Mouse (Mus musculus): ENCODE measurements around the gene Lgals12. TPM values are rescaled to one million over a fixed set of nuclear protein-coding genes. Genes with fewer than 3 reads are reported as not detected.
A peak's percentile ranks its signal among the peaks of the same experiment; 100 is the strongest.

Gene Lgals12
- polyA plus RNA-seq, 1 experiment, result 0.35 TPM

- TF ChIP-seq CTCF (IDR thresholded peaks at IDR 0.05; ENCODE audit: extremely low read depth, insufficient read depth, insufficient read length, insufficient replicate concordance), result no peak
- Histone ChIP-seq H3K36me3 (ENCODE audit: control insufficient read depth, insufficient read depth, low read length) (no peaks in the 10 kb centered on the region), H3K4me1 (ENCODE audit: control insufficient read depth, insufficient read depth, insufficient read length) (peaks cover 10% of the 10 kb centered on the region; the same call in 1 of the 2 replicates), H3K4me3 (ENCODE audit: extremely low read depth, insufficient read depth, insufficient read length) (peak overlapping the region; percentile 71), H3K27ac (ENCODE audit: insufficient read depth, low read length) (peak overlapping the region; percentile 71), H3K27me3 (ENCODE audit: control insufficient read depth, insufficient read depth, low read length) (no peaks in the 10 kb centered on the region)
- 23% methylated on average over 4 of the region's 4 CpGs for WGBS
- DNase-seq (ENCODE audit: low read depth in 1 of 2, low spot score in 2 of 2), result no peak
Observed at GRCm38 (mm10) chr19:7558675-7559074, 48.3 kb downstream of the Lgals12 start.

GRCm38 (mm10) chr19:7557844-7558243 is 49.1 kb downstream of the Lgals12 start:
- Histone ChIP-seq H3K36me3 (ENCODE audit: control insufficient read depth, insufficient read depth, low read length) (no peaks in the 10 kb centered on the region), H3K4me3 (ENCODE audit: extremely low read depth, insufficient read depth, insufficient read length) (peak overlapping the region; percentile 71), H3K27me3 (ENCODE audit: control insufficient read depth, insufficient read depth, low read length) (no peaks in the 10 kb centered on the region), H3K27ac (ENCODE audit: insufficient read depth, low read length) (peak overlapping the region; percentile 71), H3K4me1 (ENCODE audit: control insufficient read depth, insufficient read depth, insufficient read length) (peaks cover 10% of the 10 kb centered on the region; the same call in 1 of the 2 replicates)
- no peak for TF ChIP-seq CTCF (IDR thresholded peaks at IDR 0.05; ENCODE audit: extremely low read depth, insufficient read depth, insufficient read length, insufficient replicate concordance)
- no peak for TF ChIP-seq POLR2A (IDR thresholded peaks at IDR 0.05; ENCODE audit: low read depth, low read length)
- WGBS, result 4% methylated on average over 4 of the region's 4 CpGs
- no peak for DNase-seq (ENCODE audit: low read depth in 1 of 2, low spot score in 2 of 2)

GRCm38 (mm10) chr19:7557328-7557822 is 49.6 kb downstream of the Lgals12 start, which contains the start of gene Pla2g16:
Gene Pla2g16 (plus strand): TSS chr19:7557459.
- DNase-seq (ENCODE audit: low read depth in 1 of 2, low spot score in 2 of 2), result peak; percentile 14 to 39
- Histone ChIP-seq H3K4me1 (ENCODE audit: control insufficient read depth, insufficient read depth, insufficient read length) (peaks cover 10% of the 10 kb centered on the region; the same call in 1 of the 2 replicates), H3K36me3 (ENCODE audit: control insufficient read depth, insufficient read depth, low read length) (no peaks in the 10 kb centered on the region), H3K27me3 (ENCODE audit: control insufficient read depth, insufficient read depth, low read length) (no peaks in the 10 kb centered on the region), H3K27ac (ENCODE audit: insufficient read depth, low read length) (peak within 1 kb of the TSS; percentile 71), H3K4me3 (ENCODE audit: extremely low read depth, insufficient read depth, insufficient read length) (peak within 1 kb of the TSS; percentile 71)
- TF ChIP-seq POLR2A (IDR thresholded peaks at IDR 0.05; ENCODE audit: low read depth, low read length) (peak; percentile 24; the same call in 1 of the 2 replicates), CTCF (IDR thresholded peaks at IDR 0.05; ENCODE audit: extremely low read depth, insufficient read depth, insufficient read length, insufficient replicate concordance) (no peak)
- 1% methylated on average over 27 of the region's 27 CpGs for WGBS

- WGBS, result 97% methylated on average over 1 of the region's 1 CpGs
- H3K4me3 ChIP-seq (ENCODE audit: extremely low read depth, insufficient read depth, insufficient read length), result no peak overlapping the region
- peaks cover 7% of the 10 kb centered on the region; the same call in 1 of the 2 replicates for H3K4me1 ChIP-seq (ENCODE audit: control insufficient read depth, insufficient read depth, insufficient read length)
- no peaks in the 10 kb centered on the region for H3K36me3 ChIP-seq (ENCODE audit: control insufficient read depth, insufficient read depth, low read length)
- no peak overlapping the region for H3K27ac ChIP-seq (ENCODE audit: insufficient read depth, low read length)
- no peak for DNase-seq (ENCODE audit: low read depth in 1 of 2, low spot score in 2 of 2)
- no peak for TF ChIP-seq POLR2A (IDR thresholded peaks at IDR 0.05; ENCODE audit: low read depth, low read length)
- no peak for TF ChIP-seq CTCF (IDR thresholded peaks at IDR 0.05; ENCODE audit: extremely low read depth, insufficient read depth, insufficient read length, insufficient replicate concordance)
- H3K27me3 ChIP-seq (ENCODE audit: control insufficient read depth, insufficient read depth, low read length), result no peaks in the 10 kb centered on the region
Observed at GRCm38 (mm10) chr19:7556641-7557040, 50.4 kb downstream of the Lgals12 start.

- H3K4me3 ChIP-seq (ENCODE audit: extremely low read depth, insufficient read depth, insufficient read length), result no peak overlapping the region
- H3K27ac ChIP-seq (ENCODE audit: insufficient read depth, low read length), result no peak overlapping the region
- no peaks in the 10 kb centered on the region for H3K27me3 ChIP-seq (ENCODE audit: control insufficient read depth, insufficient read depth, low read length)
- 83% methylated on average over 4 of the region's 4 CpGs for WGBS
- H3K36me3 ChIP-seq (ENCODE audit: control insufficient read depth, insufficient read depth, low read length), result no peaks in the 10 kb centered on the region
- no peak for TF ChIP-seq CTCF (IDR thresholded peaks at IDR 0.05; ENCODE audit: extremely low read depth, insufficient read depth, insufficient read length, insufficient replicate concordance)
- TF ChIP-seq POLR2A (IDR thresholded peaks at IDR 0.05; ENCODE audit: low read depth, low read length), result no peak
- peaks cover 3% of the 10 kb centered on the region; the same call in 1 of the 2 replicates for H3K4me1 ChIP-seq (ENCODE audit: control insufficient read depth, insufficient read depth, insufficient read length)
- no peak for DNase-seq (ENCODE audit: low read depth in 1 of 2, low spot score in 2 of 2)
Observed at GRCm38 (mm10) chr19:7554881-7555280, 52.1 kb downstream of the Lgals12 start.

- no peak for DNase-seq (ENCODE audit: low read depth in 1 of 2, low spot score in 2 of 2)
- H3K4me1 ChIP-seq (ENCODE audit: control insufficient read depth, insufficient read depth, insufficient read length), result no peaks in the 10 kb centered on the region
- H3K4me3 ChIP-seq (ENCODE audit: extremely low read depth, insufficient read depth, insufficient read length), result no peak overlapping the region
- no peaks in the 10 kb centered on the region for H3K27me3 ChIP-seq (ENCODE audit: control insufficient read depth, insufficient read depth, low read length)
- TF ChIP-seq POLR2A (IDR thresholded peaks at IDR 0.05; ENCODE audit: low read depth, low read length) (no peak), CTCF (IDR thresholded peaks at IDR 0.05; ENCODE audit: extremely low read depth, insufficient read depth, insufficient read length, insufficient replicate concordance) (no peak)
- H3K27ac ChIP-seq (ENCODE audit: insufficient read depth, low read length), result no peak overlapping the region
- no peaks in the 10 kb centered on the region for H3K36me3 ChIP-seq (ENCODE audit: control insufficient read depth, insufficient read depth, low read length)
Observed at GRCm38 (mm10) chr19:7553441-7553840, 53.6 kb downstream of the Lgals12 start.

GRCm38 (mm10) chr19:7552301-7552673 is 54.7 kb downstream of the Lgals12 start:
- DNase-seq (ENCODE audit: low read depth in 1 of 2, low spot score in 2 of 2), result no peak
- H3K27me3 ChIP-seq (ENCODE audit: control insufficient read depth, insufficient read depth, low read length), result no peaks in the 10 kb centered on the region
- H3K27ac ChIP-seq (ENCODE audit: insufficient read depth, low read length), result peak overlapping the region; percentile 14; the same call in 1 of the 2 replicates
- no peak for TF ChIP-seq POLR2A (IDR thresholded peaks at IDR 0.05; ENCODE audit: low read depth, low read length)
- no peak for TF ChIP-seq CTCF (IDR thresholded peaks at IDR 0.05; ENCODE audit: extremely low read depth, insufficient read depth, insufficient read length, insufficient replicate concordance)
- WGBS, result 86% methylated on average over 2 of the region's 2 CpGs
- H3K4me1 ChIP-seq (ENCODE audit: control insufficient read depth, insufficient read depth, insufficient read length), result no peaks in the 10 kb centered on the region
- no peak overlapping the region for H3K4me3 ChIP-seq (ENCODE audit: extremely low read depth, insufficient read depth, insufficient read length)
- no peaks in the 10 kb centered on the region for H3K36me3 ChIP-seq (ENCODE audit: control insufficient read depth, insufficient read depth, low read length)
